Mouse (Mus musculus): ENCODE data around the gene Lrrc28.

Lrrc28 gene

DNA sequence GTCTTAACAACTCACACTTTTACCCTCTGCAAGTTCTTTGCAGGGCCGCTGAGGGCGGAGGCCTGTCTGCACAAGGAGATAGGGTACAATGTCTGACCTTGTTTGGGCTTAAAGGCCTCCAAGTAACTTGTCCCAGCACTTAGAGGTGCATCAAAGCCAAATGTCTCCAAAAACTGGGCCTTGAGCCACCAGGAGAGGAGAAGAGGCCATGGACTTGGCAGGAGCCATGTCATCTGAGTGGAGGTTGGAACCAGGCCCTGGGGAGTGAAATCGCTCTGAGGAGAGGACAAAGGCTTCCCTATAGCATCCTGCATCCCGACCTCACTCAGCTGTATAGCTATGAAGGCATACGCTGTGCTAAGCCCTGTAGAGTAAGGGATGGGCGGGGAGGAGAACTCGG lies 145.6 kb downstream of the Lrrc28 start:
- in situ Hi-C loops (cut with MboI, MseI), result no loop called here

- in situ Hi-C loops (cut with MboI, MseI), result no loop called here
Observed at GRCm38 (mm10) chr7:67493795-67494687, 151.0 kb downstream of the Lrrc28 start.

GRCm38 (mm10) chr7:67487889-67488411 lies 157.1 kb downstream of the Lrrc28 start:
- in situ Hi-C loops (cut with MboI, MseI), result no loop called here

GRCm38 (mm10) chr7:67486925-67487760 lies 157.9 kb downstream of the Lrrc28 start:
- in situ Hi-C loops (cut with MboI, MseI), result no loop called here

GRCm38 (mm10) chr7:67486417-67486816 lies 158.7 kb downstream of the Lrrc28 start:
- in situ Hi-C loops (cut with MboI, MseI), result no loop called here

- in situ Hi-C loops (cut with MboI, MseI), result no loop called here
Observed at GRCm38 (mm10) chr7:67483698-67484097, 161.4 kb downstream of the Lrrc28 start.

GRCm38 (mm10) chr7:67479576-67480413 lies 165.3 kb downstream of the Lrrc28 start:
- in situ Hi-C loops (cut with MboI, MseI), result no loop called here

DNA sequence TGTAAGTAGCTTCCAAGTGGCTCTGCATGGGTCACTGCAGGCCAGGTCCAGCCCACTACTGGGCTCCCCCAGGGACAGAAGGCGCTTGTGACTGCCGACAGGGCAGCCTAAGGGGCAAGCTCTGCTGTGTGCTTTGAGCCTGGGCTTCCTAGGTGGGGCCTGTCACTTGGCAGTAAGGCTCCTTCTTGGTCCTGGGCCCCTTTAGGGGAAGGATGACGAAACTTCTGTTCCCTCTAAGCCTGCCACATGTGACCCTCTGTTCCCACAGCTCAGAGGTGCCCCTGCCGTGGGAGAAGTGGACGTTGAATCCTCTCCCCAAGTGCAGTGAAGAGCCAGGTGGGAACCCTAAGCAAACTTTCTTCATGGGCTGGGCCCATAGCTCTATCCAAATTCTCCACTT lies 165.9 kb downstream of the Lrrc28 start:
- in situ Hi-C loops (cut with MboI, MseI), result no loop called here

- in situ Hi-C loops (cut with MboI, MseI), result no loop called here
Observed at GRCm38 (mm10) chr7:67477996-67478395, 167.1 kb downstream of the Lrrc28 start.

- in situ Hi-C loops (cut with MboI, MseI), result no loop called here
Observed at GRCm38 (mm10) chr7:67471295-67471694, 173.8 kb downstream of the Lrrc28 start.

DNA sequence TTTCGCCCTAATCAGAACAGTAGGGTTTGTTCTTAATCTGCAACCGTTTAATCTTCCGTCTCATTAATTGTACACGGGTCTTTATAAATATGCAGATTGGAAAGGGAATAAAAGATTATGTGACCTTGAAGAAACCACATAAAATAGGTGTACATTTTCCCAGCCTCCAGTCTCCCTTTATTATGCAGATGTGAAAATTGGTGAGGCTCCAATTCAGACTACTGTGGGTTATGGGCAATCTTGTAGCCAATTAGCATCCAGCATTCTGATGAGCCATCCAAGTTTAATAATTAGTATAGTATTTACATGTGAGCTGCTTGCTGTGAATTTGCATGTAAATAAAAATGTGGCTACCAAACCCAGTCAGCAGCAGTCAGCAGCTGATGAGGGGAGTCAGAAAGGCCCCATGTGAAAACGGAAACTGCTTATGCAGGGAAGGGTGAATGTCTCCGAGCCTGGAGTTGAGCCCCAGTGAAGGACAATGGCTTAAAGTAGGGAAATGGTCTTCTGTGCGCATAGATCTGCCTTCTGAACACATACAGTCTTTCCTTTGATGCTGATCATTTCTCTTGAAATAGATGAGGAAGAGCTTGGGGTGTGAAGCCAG lies 176.2 kb downstream of the Lrrc28 start:
- in situ Hi-C loops (cut with MboI, MseI), result no loop called here

DNA sequence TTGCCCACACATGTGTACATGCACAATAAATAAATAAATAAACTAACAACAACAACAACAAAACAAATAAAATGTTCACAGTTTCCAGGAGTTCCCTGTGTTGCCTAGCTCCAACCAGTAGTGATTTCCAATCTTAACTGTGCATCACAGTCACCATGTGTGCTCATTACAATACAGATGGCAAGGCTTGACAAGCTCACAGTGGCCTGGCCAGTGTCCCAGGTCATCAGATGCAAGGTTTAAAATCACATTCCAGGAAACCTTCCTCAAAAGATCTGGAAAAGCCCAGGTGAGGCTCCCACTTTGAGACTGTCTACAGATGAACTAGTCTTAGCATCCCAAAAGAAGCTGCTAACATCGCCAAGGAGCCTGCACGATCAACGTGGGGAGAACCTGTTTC lies 176.9 kb downstream of the Lrrc28 start:
- in situ Hi-C loops (cut with MboI, MseI), result no loop called here

- in situ Hi-C loops (cut with MboI, MseI), result no loop called here
Observed at GRCm38 (mm10) chr7:67466322-67466721, 178.7 kb downstream of the Lrrc28 start.

GRCm38 (mm10) chr7:67464633-67465032 lies 180.4 kb downstream of the Lrrc28 start:
- in situ Hi-C loops (cut with MboI, MseI), result no loop called here

DNA sequence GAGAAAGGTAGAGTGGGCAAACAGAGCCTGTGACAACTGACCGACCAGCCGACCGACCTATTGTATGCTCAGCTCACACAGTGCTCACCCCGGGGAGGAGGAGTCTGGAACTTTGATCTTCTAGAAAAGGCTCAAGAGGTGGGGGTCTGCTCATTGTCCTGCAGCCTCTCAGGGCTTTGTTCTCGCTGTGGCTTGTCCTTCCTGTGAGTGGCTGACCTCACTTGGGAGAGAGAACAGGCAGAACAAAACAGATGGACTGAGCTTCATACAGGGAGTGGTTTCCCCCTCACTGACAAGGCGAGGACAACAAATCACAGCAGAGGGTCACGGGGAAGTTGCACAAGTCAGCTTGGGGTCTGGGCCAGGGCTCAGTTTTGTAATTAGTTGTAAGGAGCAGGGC lies 181.5 kb downstream of the Lrrc28 start:
- in situ Hi-C loops (cut with MboI, MseI), result no loop called here
